Mouse (Mus musculus) E14TG2a.4 (cell line): ENCODE measurements around the gene Gfm1.

Source experiments
- CTCF ChIP-seq: conservative IDR thresholded peaks from 2 replicates; pipeline ENCODE4 v1.5.1; 2014; ENCODE audit warnings: low read length
- POU5F1 ChIP-seq: IDR thresholded peaks from 2 replicates; pipeline ENCODE4 v1.6.1; 2014; ENCODE audit warnings: low read length, borderline replicate concordance

- no peak for TF ChIP-seq CTCF
- no peak for TF ChIP-seq POU5F1
Measured at GRCm38 (mm10) chr3:67473438-67473837, 43.5 kb downstream of the Gfm1 start.
